Mouse (Mus musculus) hindbrain, embryonic 13.5 days (tissue): ENCODE results near the gene Rer1. TPM values are rescaled to one million over a fixed set of nuclear protein-coding genes. Genes with fewer than 3 reads are reported as not detected.

Source experiments
- ATAC-seq: fragments of 200-750 bp; cut with Nextera tagmentation; 2 replicates; pipeline ENCODE4 v1.8.0; 2017; ENCODE audit warnings: moderate TSS enrichment; ENCODE audit not compliant: low FRiP score
- H3K27ac ChIP-seq: fragments of 300-500 bp; sonication (generic); 2 replicates; pipeline ENCODE4 v1.5.1; 2015; ENCODE audit warnings: inconsistent platforms, mild to moderate bottlenecking, moderate library complexity
- H3K27me3 ChIP-seq: fragments of 300-500 bp; sonication (generic); 2 replicates; pipeline ENCODE4 v1.6.1; 2015; ENCODE audit warnings: mild to moderate bottlenecking, inconsistent platforms
- H3K36me3 ChIP-seq: fragments of 300-500 bp; sonication (generic); 2 replicates; pipeline ENCODE4 v1.6.1; 2015; ENCODE audit warnings: mild to moderate bottlenecking, inconsistent platforms
- H3K4me1 ChIP-seq: fragments of 300-500 bp; sonication (generic); replicated peaks from 2 replicates; pipeline ENCODE4 v1.6.1; 2015; ENCODE audit warnings: inconsistent platforms
- H3K4me2 ChIP-seq: fragments of 300-500 bp; sonication (generic); 2 replicates; pipeline ENCODE4 v1.6.1; 2015; ENCODE audit warnings: inconsistent platforms, mild to moderate bottlenecking, moderate library complexity
- H3K4me3 ChIP-seq: fragments of 300-500 bp; sonication (generic); 2 replicates; pipeline ENCODE4 v1.5.1; 2015; ENCODE audit warnings: mild to moderate bottlenecking, inconsistent platforms
- H3K9ac ChIP-seq: fragments of 300-500 bp; sonication (generic); 2 replicates; pipeline ENCODE4 v1.6.1; 2015; ENCODE audit warnings: mild to moderate bottlenecking, inconsistent platforms
- H3K9me3 ChIP-seq: fragments of 300-500 bp; sonication (generic); 2 replicates; pipeline ENCODE4 v1.6.1; 2016; ENCODE audit warnings: inconsistent platforms
- WGBS: fragments of 180-500 bp; shearing (Covaris S2); methylation state at CpG from one replicate; pipeline ENCODE4 v1.1.7; 2015; 5-methylcytosine and 5-hydroxymethylcytosine counted together
- polyA plus RNA-seq: library from polyadenylated mRNA; unstranded; fragments of >200 nt; fragmentation: Nextera tagmentation; extraction: Ambion mirVana; gene quantifications from 2 replicates; pipeline ENCODE4 v1.2.1, GENCODE M21; 2015

The Rer1 gene
- polyA plus RNA-seq, 1 experiment from 2014 or later: 132 TPM

- no peak for ATAC-seq
- Histone ChIP-seq H3K4me3 (no peak overlapping the region), H3K27ac (no peak overlapping the region), H3K4me2 (no peak overlapping the region), H3K27me3 (peaks cover 34% of the 10 kb centered on the region), H3K9ac (peak overlapping the region; percentile 36; the same call in 1 of the 2 replicates), H3K36me3 (no peaks in the 10 kb centered on the region), H3K9me3 (no peaks in the 10 kb centered on the region), H3K4me1 (peaks cover 50% of the 10 kb centered on the region)
- 30% methylated on average over 7 of the region's 7 CpGs for WGBS
These were observed 52.0 kb downstream of the Rer1 start for GRCm38 (mm10) chr4:155034202-155034601.

GRCm38 (mm10) chr4:155033115-155033514, 53.1 kb downstream of the Rer1 start:
- Histone ChIP-seq H3K9me3 (no peaks in the 10 kb centered on the region), H3K4me1 (peaks cover 50% of the 10 kb centered on the region), H3K4me2 (no peak overlapping the region), H3K27ac (no peak overlapping the region), H3K36me3 (no peaks in the 10 kb centered on the region), H3K9ac (no peak overlapping the region), H3K27me3 (peaks cover 32% of the 10 kb centered on the region), H3K4me3 (no peak overlapping the region)
- ATAC-seq: no peak
- 24% methylated on average over 6 of the region's 6 CpGs for WGBS

- H3K4me3 ChIP-seq: no peak overlapping the region
- no peak for ATAC-seq
- WGBS: 69% methylated on average over 11 of the region's 11 CpGs
- H3K9me3 ChIP-seq: no peaks in the 10 kb centered on the region
- no peak overlapping the region for H3K9ac ChIP-seq
- H3K4me2 ChIP-seq: no peak overlapping the region
- H3K4me1 ChIP-seq: peaks cover 49% of the 10 kb centered on the region
- H3K27ac ChIP-seq: peak overlapping the region; percentile 61
- H3K36me3 ChIP-seq: no peaks in the 10 kb centered on the region
- 0 out of 2 replicates have a peak, but pooled peaks cover 4% of the 10 kb centered on the region for H3K27me3 ChIP-seq
These were observed 61.8 kb downstream of the Rer1 start for GRCm38 (mm10) chr4:155024170-155025010.

Other genes starting within 250 kb of the Rer1 start
- 0.56 and 0.57 TPM in 2 replicates for gene Ttc34, start 248.9 kb downstream of the Rer1 start, polyA plus RNA-seq
- gene Mmel1, start 216.8 kb downstream of the Rer1 start, polyA plus RNA-seq: 0.13 and 0.25 TPM in 2 replicates
- 44.1 and 48.8 TPM in 2 replicates for gene Fam213b, start 187.2 kb downstream of the Rer1 start, polyA plus RNA-seq
- gene Tnfrsf14, start 157.8 kb downstream of the Rer1 start, polyA plus RNA-seq: 0.22 and 0.25 TPM in 2 replicates
- 154 and 185 TPM in 2 replicates for gene Hes5, start 125.5 kb downstream of the Rer1 start, polyA plus RNA-seq
- 37.4 and 38.1 TPM in 2 replicates for gene Pank4, start 122.3 kb downstream of the Rer1 start, polyA plus RNA-seq
- gene Plch2, start 29.6 kb downstream of the Rer1 start, polyA plus RNA-seq: 8.4 and 11.1 TPM in 2 replicates
- 18.6 and 24.2 TPM in 2 replicates for gene Pex10, start 19.4 kb downstream of the Rer1 start, polyA plus RNA-seq
- gene Morn1, start 195 bp upstream of the Rer1 start, polyA plus RNA-seq: 7.1 and 8.0 TPM in 2 replicates
- 10.3 and 10.4 TPM in 2 replicates for gene Ski, start 136.2 kb upstream of the Rer1 start, polyA plus RNA-seq
- gene Faap20, start 163.4 kb upstream of the Rer1 start, polyA plus RNA-seq: 78.8 and 84.8 TPM in 2 replicates